Mouse (Mus musculus) B cell, adult 2 months (primary cell): ENCODE results near the gene Tinf2.
A peak's percentile ranks its signal among the peaks of the same experiment; 100 is the strongest.

Experiments
- DNase-seq, 2 experiments: peaks; one replicate each; pipeline ENCODE4 v3.0.0; 2022

Gene Tinf2

GRCm38 (mm10) chr14:55702761-55703160, 21.1 kb upstream of the Tinf2 start:
- DNase-seq, result no peak

GRCm38 (mm10) chr14:55701131-55701530, 19.5 kb upstream of the Tinf2 start:
- no peak for DNase-seq

GRCm38 (mm10) chr14:55697226-55697625, 15.6 kb upstream of the Tinf2 start:
- no peak for DNase-seq

GRCm38 (mm10) chr14:55689433-55689832, 7.8 kb upstream of the Tinf2 start:
- DNase-seq, result no peak

GRCm38 (mm10) chr14:55682118-55682493, 486 bp upstream of the Tinf2 start:
- DNase-seq, result no peak

- peak in 1 of 2 experiments; percentile 23 for DNase-seq
Measured at GRCm38 (mm10) chr14:55677615-55678014, 4.0 kb downstream of the Tinf2 start.

GRCm38 (mm10) chr14:55672741-55673060, 8.9 kb downstream of the Tinf2 start:
- no peak for DNase-seq

- DNase-seq, result peak; percentile 86 to 88
Measured at GRCm38 (mm10) chr14:55671833-55672740, 9.5 kb downstream of the Tinf2 start, which contains the start of the genes Gmpr2 and Nedd8. Gene Gmpr2, plus strand, starts transcription at chr14:55671941. Gene Nedd8, minus strand, starts transcription at chr14:55672124.

- no peak for DNase-seq
Measured at GRCm38 (mm10) chr14:55671486-55671832, 10.2 kb downstream of the Tinf2 start.

- no peak for DNase-seq
Measured at GRCm38 (mm10) chr14:55660636-55661035, 21.0 kb downstream of the Tinf2 start.

GRCm38 (mm10) chr14:55659960-55660573, 21.6 kb downstream of the Tinf2 start, which contains the start of gene Mdp1:
Gene Mdp1, minus strand, starts transcription at chr14:55660508.
- DNase-seq, result peak; percentile 79 to 80

GRCm38 (mm10) chr14:55658011-55658410, 23.6 kb downstream of the Tinf2 start:
- no peak for DNase-seq

GRCm38 (mm10) chr14:55656935-55657334, 24.7 kb downstream of the Tinf2 start:
- no peak for DNase-seq

- DNase-seq, result no peak
Measured at GRCm38 (mm10) chr14:55651528-55651927, 30.1 kb downstream of the Tinf2 start.

GRCm38 (mm10) chr14:55649884-55650283, 31.7 kb downstream of the Tinf2 start, which contains the start of gene Tssk4:
Gene Tssk4, plus strand, starts transcription at chr14:55650184.
- no peak for DNase-seq

GRCm38 (mm10) chr14:55644261-55644888, 37.2 kb downstream of the Tinf2 start:
- DNase-seq, result peak; percentile 35 to 36

GRCm38 (mm10) chr14:55643060-55643907, 38.3 kb downstream of the Tinf2 start, which contains the start of gene Tm9sf1:
Gene Tm9sf1, minus strand, starts transcription at chr14:55643806.
- peak; percentile 84 to 89 for DNase-seq

- DNase-seq, result no peak
Measured at GRCm38 (mm10) chr14:55642679-55643059, 39.0 kb downstream of the Tinf2 start.

- DNase-seq, result no peak
Measured at GRCm38 (mm10) chr14:55641291-55641690, 40.3 kb downstream of the Tinf2 start.

GRCm38 (mm10) chr14:55640816-55641215, 40.8 kb downstream of the Tinf2 start:
- DNase-seq, result no peak

GRCm38 (mm10) chr14:55637795-55638194, 43.8 kb downstream of the Tinf2 start, which contains the start of gene Gm49378:
Gene Gm49378, minus strand, starts transcription at chr14:55637895.
- no peak for DNase-seq

GRCm38 (mm10) chr14:55635523-55636007, 46.1 kb downstream of the Tinf2 start, which contains the start of gene Ipo4:
Gene Ipo4, minus strand, starts transcription at chr14:55635957.
- peak; percentile 82 for DNase-seq
